Mouse (Mus musculus) cerebellum, adult 2 months (tissue): ENCODE data around the gene Spink4.

Experiments used
- CTCF ChIP-seq: fragments of 200-500 bp; IDR thresholded peaks from 2 replicates; pipeline ENCODE4 v1.5.1; 2011; ENCODE audit warnings: low read depth, mild to moderate bottlenecking, control low read depth, low read length, moderate library complexity, borderline replicate concordance; ENCODE audit not compliant: insufficient read depth
- POLR2A ChIP-seq: fragments of 200-500 bp; IDR thresholded peaks from 2 replicates; pipeline ENCODE4 v1.6.1; 2011; ENCODE audit warnings: low read length, control low read depth, borderline replicate concordance; ENCODE audit not compliant: insufficient read depth

DNA sequence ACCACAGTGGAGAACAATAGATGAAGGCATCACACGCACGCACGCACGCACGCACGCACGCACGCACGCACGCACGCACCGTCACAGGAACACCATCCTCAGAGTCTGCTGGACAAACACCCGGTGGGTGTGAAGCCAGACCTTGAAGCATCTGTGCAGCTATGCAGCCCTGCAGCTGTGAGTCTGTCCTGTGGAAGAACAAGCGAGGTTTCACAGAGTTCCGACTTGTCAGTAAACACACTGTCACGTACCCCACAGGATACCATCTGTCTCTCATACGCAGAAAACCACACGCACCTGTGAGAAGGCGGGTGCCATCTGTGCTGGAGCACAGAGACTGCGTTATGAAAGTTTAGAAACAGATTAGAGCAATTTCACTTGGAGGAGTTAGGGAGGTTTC lies 44.0 kb upstream of the Spink4 start:
- TF ChIP-seq CTCF (no peak), POLR2A (no peak)
